Mouse (Mus musculus) embryonic fibroblast, embryonic 13.5 days (primary cell): ENCODE measurements around the gene Dnah2.

Experiments used
- CTCF ChIP-seq: IDR thresholded peaks from 2 replicates; pipeline ENCODE4 v1.5.1; 2011; ENCODE audit warnings: mild to moderate bottlenecking, control low read depth, low read length, moderate library complexity, borderline replicate concordance; ENCODE audit not compliant: insufficient read depth
- POLR2A ChIP-seq: IDR thresholded peaks from 2 replicates; pipeline ENCODE4 v1.6.1; 2011; ENCODE audit warnings: low read depth, mild to moderate bottlenecking, control low read depth, low read length, moderate library complexity

GRCm38 (mm10) chr11:69519976-69520375, 28.9 kb downstream of the Dnah2 start:
- TF ChIP-seq CTCF (no peak), POLR2A (no peak)
